ENCODE assay signal across 20 mouse cellular contexts in the genomic region with DNA sequence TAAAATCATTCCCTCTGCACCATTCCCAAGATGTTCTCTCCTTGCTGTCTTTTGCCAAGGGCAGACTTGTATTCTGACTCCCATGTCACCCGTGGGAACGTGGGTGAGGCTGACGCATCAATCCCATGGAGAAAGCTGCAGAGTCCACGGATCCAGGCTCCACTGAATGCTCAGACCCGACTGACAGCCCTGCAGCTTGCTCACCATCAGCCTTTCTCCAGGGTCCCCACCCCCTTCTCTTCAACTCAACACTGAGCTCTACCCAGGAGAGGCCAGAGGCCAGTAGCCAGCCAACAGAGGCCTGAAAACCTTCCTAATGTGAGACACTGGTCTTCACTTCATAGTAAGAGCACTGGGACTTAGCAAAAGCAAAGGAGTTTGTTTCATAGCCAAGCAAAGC. TPM values are rescaled to one million over a fixed set of nuclear protein-coding genes. Genes with fewer than 3 reads are reported as not detected.
DNase-seq lines count a peak whose midpoint lies in the region; ATAC-seq and TF ChIP-seq lines count a peak whose summit lies in the region.
"Had no signal": no experiment of that assay in that cellular context is flagged by ENCODE, and none has a peak within 500 bp of the region (broad histone marks: within the 10 kb centered on the region; RNA-seq: fewer than 3 reads in every experiment).

No protein-coding gene starts in this region.

- H3K27ac ChIP-seq in heart, embryonic 11.5 days (ENCODE audit: low read depth, low read length), result no peak overlapping the region
- peak overlapping the region; percentile 54 for H3K27ac ChIP-seq in layer of hippocampus, adult 2 months
- H3K27ac ChIP-seq: embryonic facial prominence, embryonic 10.5 days; forebrain, embryonic 13.5 days; heart, embryonic 15.5 days; hindbrain, embryonic 12.5 days; hindbrain, postnatal 0 days; intestine, embryonic 15.5 days had no signal

- no peaks in the 10 kb centered on the region for H3K9me3 ChIP-seq in heart, embryonic 11.5 days (replicated peaks; ENCODE audit: control insufficient read depth, low read length)
- H3K9me3 ChIP-seq: embryonic facial prominence, embryonic 10.5 days; G1E; heart, embryonic 15.5 days; hindbrain, embryonic 12.5 days; intestine, embryonic 15.5 days had no signal

- no peak for ATAC-seq in heart, embryonic 11.5 days (replicated peaks; ENCODE audit: insufficient number of reproducible peaks, low FRiP score, low TSS enrichment)
- ATAC-seq: CD4-positive, CD25-positive, alpha-beta regulatory T cell, adult 4 months; forebrain, embryonic 13.5 days; forebrain, postnatal 0 days; hindbrain, postnatal 0 days had no signal

- no peak for TF ChIP-seq CTCF in layer of hippocampus, adult 2 months (conservative IDR thresholded peaks at IDR 0.05)

- H3K4me3 ChIP-seq in heart, embryonic 11.5 days (ENCODE audit: low read depth, low read length), result no peak overlapping the region
- H3K4me3 ChIP-seq in layer of hippocampus, adult 2 months, result no peak overlapping the region
- H3K4me3 ChIP-seq: embryonic facial prominence, embryonic 10.5 days; forebrain, embryonic 13.5 days; heart, embryonic 15.5 days; hindbrain, embryonic 12.5 days; intestine, embryonic 15.5 days had no signal

- DNase-seq in heart, adult 18-20 months, result peak; percentile 2 to 8
- peak in 1 of 2 experiments; percentile 7 for DNase-seq in layer of hippocampus, adult 2 months (ENCODE audit: low spot score in 2 of 2)
- no peak for DNase-seq in layer of hippocampus, adult 8-10 months (ENCODE audit: low spot score in 2 of 2)
- DNase-seq in adipocyte (ENCODE audit: low spot score), result peak; percentile 87
- DNase-seq in skeletal muscle tissue, adult 2 months (ENCODE audit: low read depth, low spot score), result peak; percentile 7
- DNase-seq in cerebellum, postnatal 25 days, result no peak
- DNase-seq: B cell, adult 2 months; cerebellum, adult 18-20 months; cerebellum, adult 9-11 months; forebrain, postnatal 0 days; kidney, adult 2 months had no signal

- WGBS in heart, embryonic 11.5 days (ENCODE audit: insufficient replicate concordance), result 65% methylated on average over 5 of the region's 5 CpGs

- H3K27me3 ChIP-seq in heart, embryonic 11.5 days (ENCODE audit: control insufficient read depth, insufficient read depth, low read length), result no peaks in the 10 kb centered on the region
- H3K27me3 ChIP-seq: forebrain, embryonic 13.5 days; hindbrain, embryonic 12.5 days; intestine, embryonic 15.5 days had no signal

- H3K4me2 ChIP-seq in heart, embryonic 11.5 days, result no peak overlapping the region
- H3K4me2 ChIP-seq: forebrain, embryonic 13.5 days; heart, embryonic 15.5 days; hindbrain, embryonic 12.5 days; intestine, embryonic 15.5 days had no signal

- no peaks in the 10 kb centered on the region for H3K4me1 ChIP-seq in heart, embryonic 11.5 days (ENCODE audit: control insufficient read depth, insufficient read depth, low read length)
- H3K4me1 ChIP-seq: embryonic facial prominence, embryonic 10.5 days had no signal

- H3K9ac ChIP-seq in heart, embryonic 11.5 days (ENCODE audit: low read depth, low read length), result no peak overlapping the region
- H3K9ac ChIP-seq: forebrain, embryonic 13.5 days; forebrain, postnatal 0 days; heart, embryonic 15.5 days; hindbrain, embryonic 12.5 days; intestine, embryonic 15.5 days had no signal

- no peaks in the 10 kb centered on the region for H3K36me3 ChIP-seq in heart, embryonic 11.5 days (ENCODE audit: control insufficient read depth, insufficient read depth, low read length)
- H3K36me3 ChIP-seq: embryonic facial prominence, embryonic 10.5 days; G1E; heart, embryonic 15.5 days; hindbrain, embryonic 12.5 days; intestine, embryonic 15.5 days had no signal

RNA-seq across cellular contexts. Expression of gene Tgfa, which starts 41.0 kb away (rescaled TPM):
- total RNA-seq in heart, adult 18-20 months (2021), result 1 to 10 TPM; 1.2 to 1.7 TPM
- polyA plus RNA-seq in heart, embryonic 11.5 days (2014; fragmentation: Nextera tagmentation; extraction: Ambion mirVana), result 3.0 and 4.1 TPM in 2 replicates
- total RNA-seq in layer of hippocampus, adult 2 months (2021), result 10 to 100 TPM; 28.3 to 32.0 TPM
- total RNA-seq in layer of hippocampus, adult 8-10 months (2022), result 10 to 100 TPM; 24.5 to 29.9 (median 26.2) TPM

Comparison
In these comparisons a context has a peak if more than half of its experiments do, and no peak if none do; other contexts are left out.
1. DNase-seq: peak in heart, adult 18-20 months (2 of 2), adipocyte (single experiment) and skeletal muscle tissue, adult 2 months (single experiment); none in layer of hippocampus, adult 8-10 months (0 of 2) and cerebellum, postnatal 25 days (0 of 2).
2. RNA of gene Tgfa, which starts 41.0 kb away (total RNA-seq): 28.3 to 32.0 TPM in layer of hippocampus, adult 2 months and 24.5 to 29.9 TPM in layer of hippocampus, adult 8-10 months; 1.2 to 1.7 TPM in heart, adult 18-20 months; every median in the first group is over 4 times any median in the second.